Mouse (Mus musculus) hindbrain, embryonic 14.5 days (tissue): ENCODE measurements around the gene Nps. TPM values are rescaled to one million over a fixed set of nuclear protein-coding genes. Genes with fewer than 3 reads are reported as not detected.

Source experiments
- ATAC-seq: fragments of 200-750 bp; cut with Nextera tagmentation; 2 replicates; pipeline ENCODE4 v1.8.0; 2017; ENCODE audit warnings: moderate number of reproducible peaks, mild to moderate bottlenecking, moderate TSS enrichment, moderate library complexity; ENCODE audit not compliant: low FRiP score
- DNase-seq: peaks from one replicate; pipeline ENCODE4 v3.0.0-alpha.2; 2015; ENCODE audit warnings: low spot score
- H3K27ac ChIP-seq: fragments of 300-500 bp; sonication (generic); 2 replicates; pipeline ENCODE4 v1.5.1; 2014; ENCODE audit warnings: mild to moderate bottlenecking, moderate library complexity
- H3K27me3 ChIP-seq: fragments of 300-500 bp; sonication (generic); 2 replicates; pipeline ENCODE4 v1.6.1; 2014; ENCODE audit warnings: mild to moderate bottlenecking, low read length, mixed read lengths; ENCODE audit not compliant: control insufficient read depth, insufficient read depth
- H3K36me3 ChIP-seq: fragments of 300-500 bp; sonication (generic); replicated peaks from 2 replicates; pipeline ENCODE4 v1.6.1; 2014; ENCODE audit not compliant: control insufficient read depth, insufficient read depth
- H3K4me1 ChIP-seq: fragments of 300-500 bp; sonication (generic); replicated peaks from 2 replicates; pipeline ENCODE4 v1.6.1; 2014; ENCODE audit warnings: antibody characterized with exemption, low read length, mixed read lengths; ENCODE audit not compliant: control insufficient read depth, insufficient read depth
- H3K4me2 ChIP-seq: fragments of 300-500 bp; sonication (generic); replicated peaks from 2 replicates; pipeline ENCODE4 v1.6.1; 2014; ENCODE audit warnings: mild to moderate bottlenecking, moderate library complexity
- H3K4me3 ChIP-seq: fragments of 300-500 bp; sonication (generic); replicated peaks from 2 replicates; pipeline ENCODE4 v1.5.1; 2014; ENCODE audit warnings: mild to moderate bottlenecking, low read length
- H3K9ac ChIP-seq: fragments of 300-500 bp; sonication (generic); 2 replicates; pipeline ENCODE4 v1.6.1; 2014
- H3K9me3 ChIP-seq: fragments of 300-500 bp; sonication (generic); 2 replicates; pipeline ENCODE4 v1.6.1; 2016; ENCODE audit warnings: low read length; ENCODE audit not compliant: control insufficient read depth
- WGBS: fragments of 180-500 bp; shearing (Covaris S2); extraction: QIAGEN DNeasy Blood & Tissue Kit; methylation state at CpG from one replicate; pipeline ENCODE4 v1.1.7; 2014; 5-methylcytosine and 5-hydroxymethylcytosine counted together
- polyA plus RNA-seq: library from polyadenylated mRNA; unstranded; fragments of >200 nt; fragmentation: Nextera tagmentation; extraction: Ambion mirVana; gene quantifications from 2 replicates; pipeline ENCODE4 v1.2.1, GENCODE M21; 2014

The Nps gene
- polyA plus RNA-seq, 1 experiment from 2014 or later, result not detected

GRCm38 (mm10) chr7:135240006-135240405 lies 18.5 kb upstream of the Nps start:
- no peak overlapping the region for H3K4me3 ChIP-seq
- H3K27me3 ChIP-seq, result no peaks in the 10 kb centered on the region
- H3K9ac ChIP-seq, result no peak overlapping the region
- H3K36me3 ChIP-seq, result no peaks in the 10 kb centered on the region
- H3K9me3 ChIP-seq, result no peaks in the 10 kb centered on the region
- WGBS, result 88% methylated on average over 6 of the region's 6 CpGs
- no peak overlapping the region for H3K27ac ChIP-seq
- ATAC-seq (no peak), DNase-seq (no peak)
- H3K4me2 ChIP-seq, result no peak overlapping the region
- 0 out of 2 replicates have a peak, but pooled peaks cover 3% of the 10 kb centered on the region for H3K4me1 ChIP-seq

DNA sequence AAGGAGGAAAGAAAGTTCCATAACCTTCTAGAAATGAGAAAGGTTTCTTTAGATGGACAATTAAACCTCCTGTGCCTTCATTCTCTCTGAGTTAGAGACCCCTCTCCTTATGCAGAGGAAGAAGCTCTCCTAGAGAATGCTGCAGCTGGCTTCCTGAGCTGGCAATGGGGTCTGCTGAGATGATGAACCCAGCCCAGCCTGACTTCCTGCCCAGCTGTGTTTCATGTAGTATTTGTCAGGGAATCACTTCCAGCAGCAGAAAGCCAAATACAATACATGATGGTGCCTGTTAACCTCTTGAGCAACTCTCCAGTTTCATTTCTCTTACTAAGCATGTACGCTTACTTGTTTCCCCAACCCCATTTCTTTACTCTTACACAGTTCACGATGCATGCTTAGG lies 17.9 kb upstream of the Nps start:
- Histone ChIP-seq H3K4me1 (0 out of 2 replicates have a peak, but pooled peaks cover 3% of the 10 kb centered on the region), H3K9me3 (no peaks in the 10 kb centered on the region), H3K27me3 (no peaks in the 10 kb centered on the region), H3K9ac (no peak overlapping the region), H3K4me2 (no peak overlapping the region), H3K4me3 (no peak overlapping the region), H3K36me3 (no peaks in the 10 kb centered on the region), H3K27ac (no peak overlapping the region)
- DNase-seq (no peak), ATAC-seq (no peak)
- WGBS, result 93% methylated on average over 2 of the region's 2 CpGs

DNA sequence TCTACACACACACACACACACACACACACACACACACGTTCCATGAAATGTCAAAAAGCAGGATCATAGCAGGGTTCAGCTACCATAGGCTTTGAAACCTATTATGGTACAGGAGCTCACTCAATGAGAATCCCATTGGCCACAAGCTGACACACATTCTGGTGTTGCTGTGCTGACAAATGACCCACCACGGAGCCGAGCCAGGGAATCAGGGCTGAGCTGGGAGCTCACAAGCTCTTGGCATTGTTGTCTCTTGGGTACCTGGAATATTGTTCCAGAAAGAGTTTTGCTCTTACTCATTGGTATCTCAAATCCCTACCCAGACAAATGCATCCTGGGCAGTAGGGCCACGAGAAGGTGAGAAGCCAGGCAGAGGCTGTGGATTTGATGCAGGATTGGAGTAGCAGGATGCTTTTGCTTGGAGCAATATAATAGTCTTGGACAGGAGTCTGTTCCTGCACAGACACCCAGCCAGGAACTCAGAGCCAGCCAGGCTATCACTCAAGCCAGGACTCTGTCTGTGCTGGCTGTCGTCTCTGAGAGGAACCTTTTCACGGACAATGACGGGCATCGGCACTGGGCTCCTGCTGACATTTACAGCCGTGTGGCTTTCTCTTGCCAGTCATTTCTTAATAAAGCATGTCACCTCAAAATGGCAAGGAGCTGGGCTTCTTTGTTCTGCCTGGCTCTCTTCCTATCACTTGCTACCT lies 14.2 kb upstream of the Nps start:
- Histone ChIP-seq H3K4me3 (no peak overlapping the region), H3K4me2 (no peak overlapping the region), H3K9ac (no peak overlapping the region), H3K27me3 (no peaks in the 10 kb centered on the region), H3K4me1 (no peaks in the 10 kb centered on the region), H3K9me3 (no peaks in the 10 kb centered on the region), H3K27ac (no peak overlapping the region), H3K36me3 (no peaks in the 10 kb centered on the region)
- WGBS, result 62% methylated on average over 9 of the region's 9 CpGs
- ATAC-seq (no peak), DNase-seq (no peak)

GRCm38 (mm10) chr7:135246386-135246785 lies 12.1 kb upstream of the Nps start:
- H3K36me3 ChIP-seq, result no peaks in the 10 kb centered on the region
- H3K27me3 ChIP-seq, result no peaks in the 10 kb centered on the region
- H3K4me3 ChIP-seq, result no peak overlapping the region
- H3K9me3 ChIP-seq, result no peaks in the 10 kb centered on the region
- no peak for ATAC-seq
- no peak overlapping the region for H3K4me2 ChIP-seq
- 90% methylated on average over 5 of the region's 5 CpGs for WGBS
- no peak overlapping the region for H3K27ac ChIP-seq
- no peak for DNase-seq
- H3K9ac ChIP-seq, result no peak overlapping the region
- H3K4me1 ChIP-seq, result no peaks in the 10 kb centered on the region

GRCm38 (mm10) chr7:135253249-135253648 lies 5.3 kb upstream of the Nps start:
- Histone ChIP-seq H3K4me2 (no peak overlapping the region), H3K4me3 (no peak overlapping the region), H3K27ac (no peak overlapping the region), H3K27me3 (no peaks in the 10 kb centered on the region), H3K9me3 (no peaks in the 10 kb centered on the region), H3K9ac (no peak overlapping the region), H3K36me3 (no peaks in the 10 kb centered on the region), H3K4me1 (no peaks in the 10 kb centered on the region)
- 94% methylated on average over 2 of the region's 2 CpGs for WGBS
- no peak for ATAC-seq
- DNase-seq, result no peak

DNA sequence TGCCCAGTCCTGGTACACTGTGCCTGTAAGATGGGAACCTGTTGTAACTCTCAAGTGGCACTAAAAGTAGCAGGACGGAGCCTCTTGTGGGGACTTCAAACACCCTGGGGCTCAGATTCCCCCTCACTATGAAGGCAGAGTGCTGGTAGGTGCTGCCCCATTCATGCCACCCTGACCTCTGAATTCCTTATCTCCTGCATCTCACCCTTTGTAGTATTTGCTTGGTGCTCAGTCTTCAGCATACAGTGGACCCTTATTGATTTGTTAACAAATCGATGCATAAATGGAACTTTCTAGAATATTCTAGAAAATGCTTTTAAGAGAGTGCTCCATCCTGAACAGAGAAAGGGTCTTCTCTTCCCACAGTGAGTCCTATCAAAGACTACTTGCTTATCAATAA lies 4.1 kb upstream of the Nps start:
- H3K9ac ChIP-seq, result no peak overlapping the region
- H3K4me2 ChIP-seq, result no peak overlapping the region
- 88% methylated on average over 2 of the region's 2 CpGs for WGBS
- H3K27me3 ChIP-seq, result no peaks in the 10 kb centered on the region
- no peak overlapping the region for H3K27ac ChIP-seq
- DNase-seq (no peak), ATAC-seq (no peak)
- H3K9me3 ChIP-seq, result no peaks in the 10 kb centered on the region
- no peak overlapping the region for H3K4me3 ChIP-seq
- no peaks in the 10 kb centered on the region for H3K36me3 ChIP-seq
- no peaks in the 10 kb centered on the region for H3K4me1 ChIP-seq

DNA sequence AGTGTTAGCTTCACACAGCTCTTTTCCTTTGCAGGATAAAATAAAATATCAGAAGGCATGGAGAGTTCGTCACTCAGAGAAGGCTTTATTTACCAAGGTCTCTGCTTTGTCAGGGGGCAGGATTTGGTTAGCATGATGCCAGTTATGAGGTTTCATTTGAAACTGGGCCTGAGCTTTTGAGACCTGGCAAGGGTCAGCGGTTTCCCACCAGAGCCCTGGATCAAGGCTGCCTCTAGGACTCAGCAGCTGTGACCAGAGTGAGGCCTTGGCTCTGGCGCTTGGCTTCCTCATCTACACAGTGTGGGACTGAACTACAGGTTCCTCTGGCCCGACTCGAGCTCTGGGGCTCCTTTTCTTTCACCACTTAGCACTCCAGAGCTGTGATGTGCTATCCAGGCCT lies 12.5 kb downstream of the Nps start:
- Histone ChIP-seq H3K36me3 (no peaks in the 10 kb centered on the region), H3K9me3 (no peaks in the 10 kb centered on the region), H3K27ac (no peak overlapping the region), H3K9ac (no peak overlapping the region), H3K4me1 (no peaks in the 10 kb centered on the region), H3K27me3 (no peaks in the 10 kb centered on the region), H3K4me3 (no peak overlapping the region), H3K4me2 (no peak overlapping the region)
- no peak for ATAC-seq
- DNase-seq, result no peak
- 92% methylated on average over 5 of the region's 5 CpGs for WGBS

DNA sequence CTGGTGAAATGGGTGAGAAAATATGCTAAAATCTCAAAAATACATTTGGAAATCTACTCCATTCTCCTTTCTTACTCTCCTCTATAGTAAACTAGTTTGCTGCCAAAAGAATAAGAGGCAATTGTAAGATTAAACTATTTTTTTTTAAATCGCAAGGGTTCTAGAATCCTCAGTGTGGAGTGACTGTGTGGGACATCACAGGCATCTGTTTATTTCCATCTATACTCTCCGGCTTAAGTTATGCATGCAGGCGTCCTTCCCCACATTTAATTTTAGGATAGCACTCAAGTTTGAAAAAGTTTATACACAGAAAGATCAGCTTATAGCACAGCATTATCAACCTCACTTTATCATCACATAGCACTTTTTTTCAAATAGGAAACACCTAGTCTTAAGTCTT lies 24.7 kb downstream of the Nps start:
- Histone ChIP-seq H3K4me2 (no peak overlapping the region), H3K4me3 (no peak overlapping the region), H3K4me1 (no peaks in the 10 kb centered on the region), H3K9me3 (no peaks in the 10 kb centered on the region), H3K27ac (no peak overlapping the region), H3K9ac (no peak overlapping the region), H3K36me3 (no peaks in the 10 kb centered on the region), H3K27me3 (no peaks in the 10 kb centered on the region)
- DNase-seq (no peak), ATAC-seq (no peak)
- 94% methylated on average over 3 of the region's 3 CpGs for WGBS

DNA sequence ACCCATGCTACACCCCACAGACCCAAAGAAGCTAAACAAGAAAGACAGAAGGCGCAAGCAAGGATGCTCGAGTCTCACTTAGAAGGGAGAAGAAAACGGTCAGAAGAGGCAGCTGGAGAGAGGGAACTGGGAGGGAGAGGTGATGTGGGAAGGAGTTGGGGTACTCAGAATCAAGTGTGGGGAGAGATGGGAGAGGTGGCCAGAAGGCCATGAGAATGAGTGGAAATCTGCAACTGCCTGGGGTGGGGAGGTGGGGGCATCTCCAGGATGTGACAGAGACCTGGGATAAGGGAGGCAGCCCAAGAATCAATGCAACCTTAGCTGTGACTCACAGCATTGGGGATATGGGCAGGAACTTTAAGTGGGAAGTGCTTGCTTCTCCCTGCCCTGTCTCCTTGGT lies 31.5 kb downstream of the Nps start:
- Histone ChIP-seq H3K27ac (no peak overlapping the region), H3K36me3 (no peaks in the 10 kb centered on the region), H3K4me1 (no peaks in the 10 kb centered on the region), H3K9me3 (no peaks in the 10 kb centered on the region), H3K9ac (no peak overlapping the region), H3K27me3 (no peaks in the 10 kb centered on the region), H3K4me3 (no peak overlapping the region), H3K4me2 (no peak overlapping the region)
- DNase-seq (no peak), ATAC-seq (no peak)
- WGBS, result 88% methylated on average over 3 of the region's 3 CpGs
